Mouse (Mus musculus): ENCODE measurements around the gene Ctnnbl1. TPM values are rescaled to one million over a fixed set of nuclear protein-coding genes. Genes with fewer than 3 reads are reported as not detected.
A peak's percentile ranks its signal among the peaks of the same experiment; 100 is the strongest.

The Ctnnbl1 gene
- total and polyA plus RNA-seq, 3 experiments: 6.7 to 10.7 (median 10.1) TPM

- Histone ChIP-seq H3K27ac (no peak overlapping the region), H3K9ac (ENCODE audit: low read depth, low read length) (no peak overlapping the region), H3K4me1 (ENCODE audit: control insufficient read depth, insufficient read depth, low read length) (no peaks in the 10 kb centered on the region), H3K27me3 (ENCODE audit: control insufficient read depth, insufficient read depth, low read length) (no peaks in the 10 kb centered on the region), H3K79me2 (replicated peaks; ENCODE audit: control insufficient read depth, insufficient read depth, low read length) (no peaks in the 10 kb centered on the region), H3K36me3 (ENCODE audit: control insufficient read depth, insufficient read depth, low read length) (no peaks in the 10 kb centered on the region), H3K4me3 (no peak overlapping the region)
- intact Hi-C loops (cut with DNase I): no loop called here
- WGBS: 89% methylated on average over 4 of the region's 4 CpGs
- DNase-seq: no peak
- TF ChIP-seq POLR2A (IDR thresholded peaks at IDR 0.05; ENCODE audit: insufficient read depth, low read depth, low read length) (no peak), CTCF (IDR thresholded peaks at IDR 0.05) (no peak), EP300 (IDR thresholded peaks at IDR 0.05; ENCODE audit: insufficient read depth, low read depth, low read length) (no peak)
Measured at GRCm38 (mm10) chr2:157807076-157807475, 69.9 kb downstream of the Ctnnbl1 start.

GRCm38 (mm10) chr2:157807621-157808367 lies 70.6 kb downstream of the Ctnnbl1 start:
- no peaks in the 10 kb centered on the region for H3K36me3 ChIP-seq (ENCODE audit: control insufficient read depth, insufficient read depth, low read length)
- no peak for DNase-seq
- intact Hi-C loops (cut with DNase I): no loop called here
- no peaks in the 10 kb centered on the region for H3K4me1 ChIP-seq (ENCODE audit: control insufficient read depth, insufficient read depth, low read length)
- no peaks in the 10 kb centered on the region for H3K27me3 ChIP-seq (ENCODE audit: control insufficient read depth, insufficient read depth, low read length)
- 66% methylated on average over 7 of the region's 7 CpGs for WGBS
- H3K9ac ChIP-seq (ENCODE audit: low read depth, low read length): no peak overlapping the region
- no peak overlapping the region for H3K27ac ChIP-seq
- no peak for TF ChIP-seq EP300 (IDR thresholded peaks at IDR 0.05; ENCODE audit: insufficient read depth, low read depth, low read length)
- TF ChIP-seq CTCF (IDR thresholded peaks at IDR 0.05): no peak
- no peak for TF ChIP-seq POLR2A (IDR thresholded peaks at IDR 0.05; ENCODE audit: insufficient read depth, low read depth, low read length)
- H3K79me2 ChIP-seq (replicated peaks; ENCODE audit: control insufficient read depth, insufficient read depth, low read length): no peaks in the 10 kb centered on the region
- no peak overlapping the region for H3K4me3 ChIP-seq

- intact Hi-C loops (cut with DNase I): no loop called here
- H3K9ac ChIP-seq (ENCODE audit: low read depth, low read length): no peak overlapping the region
- WGBS: 68% methylated on average over 7 of the region's 7 CpGs
- H3K79me2 ChIP-seq (replicated peaks; ENCODE audit: control insufficient read depth, insufficient read depth, low read length): no peaks in the 10 kb centered on the region
- DNase-seq: no peak
- no peaks in the 10 kb centered on the region for H3K36me3 ChIP-seq (ENCODE audit: control insufficient read depth, insufficient read depth, low read length)
- H3K4me1 ChIP-seq (ENCODE audit: control insufficient read depth, insufficient read depth, low read length): no peaks in the 10 kb centered on the region
- H3K27me3 ChIP-seq (ENCODE audit: control insufficient read depth, insufficient read depth, low read length): no peaks in the 10 kb centered on the region
- no peak overlapping the region for H3K4me3 ChIP-seq
- TF ChIP-seq POLR2A (IDR thresholded peaks at IDR 0.05; ENCODE audit: insufficient read depth, low read depth, low read length) (no peak), CTCF (IDR thresholded peaks at IDR 0.05) (0 out of 2 replicates have a peak, but pooled peaks have one; percentile 1)
- H3K27ac ChIP-seq: no peak overlapping the region
Measured at GRCm38 (mm10) chr2:157808368-157808923, 71.2 kb downstream of the Ctnnbl1 start.

- Histone ChIP-seq H3K4me1 (ENCODE audit: control insufficient read depth, insufficient read depth, low read length) (no peaks in the 10 kb centered on the region), H3K79me2 (replicated peaks; ENCODE audit: control insufficient read depth, insufficient read depth, low read length) (no peaks in the 10 kb centered on the region), H3K4me3 (no peak overlapping the region), H3K9ac (ENCODE audit: low read depth, low read length) (no peak overlapping the region), H3K27me3 (ENCODE audit: control insufficient read depth, insufficient read depth, low read length) (no peaks in the 10 kb centered on the region), H3K36me3 (ENCODE audit: control insufficient read depth, insufficient read depth, low read length) (no peaks in the 10 kb centered on the region), H3K27ac (no peak overlapping the region)
- WGBS: 93% methylated on average over 6 of the region's 6 CpGs
- intact Hi-C loops (cut with DNase I): no loop called here
- DNase-seq: no peak
- TF ChIP-seq POLR2A (IDR thresholded peaks at IDR 0.05; ENCODE audit: insufficient read depth, low read depth, low read length) (no peak), EP300 (IDR thresholded peaks at IDR 0.05; ENCODE audit: insufficient read depth, low read depth, low read length) (no peak), CTCF (IDR thresholded peaks at IDR 0.05) (no peak)
Measured at GRCm38 (mm10) chr2:157809341-157809740, 72.1 kb downstream of the Ctnnbl1 start.

GRCm38 (mm10) chr2:157810749-157811148 lies 73.5 kb downstream of the Ctnnbl1 start:
- H3K4me3 ChIP-seq: no peak overlapping the region
- no peaks in the 10 kb centered on the region for H3K36me3 ChIP-seq (ENCODE audit: control insufficient read depth, insufficient read depth, low read length)
- H3K27me3 ChIP-seq (ENCODE audit: control insufficient read depth, insufficient read depth, low read length): no peaks in the 10 kb centered on the region
- TF ChIP-seq POLR2A (IDR thresholded peaks at IDR 0.05; ENCODE audit: insufficient read depth, low read depth, low read length) (no peak), CTCF (IDR thresholded peaks at IDR 0.05) (no peak), EP300 (IDR thresholded peaks at IDR 0.05; ENCODE audit: insufficient read depth, low read depth, low read length) (no peak)
- intact Hi-C loops (cut with DNase I): no loop called here
- H3K79me2 ChIP-seq (replicated peaks; ENCODE audit: control insufficient read depth, insufficient read depth, low read length): no peaks in the 10 kb centered on the region
- 58% methylated on average over 1 of the region's 1 CpGs for WGBS
- no peak overlapping the region for H3K27ac ChIP-seq
- H3K9ac ChIP-seq (ENCODE audit: low read depth, low read length): no peak overlapping the region
- H3K4me1 ChIP-seq (ENCODE audit: control insufficient read depth, insufficient read depth, low read length): peaks cover 1% of the 10 kb centered on the region; the same call in 1 of the 2 replicates
- no peak for DNase-seq

- Histone ChIP-seq H3K27ac (no peak overlapping the region), H3K79me2 (replicated peaks; ENCODE audit: control insufficient read depth, insufficient read depth, low read length) (no peaks in the 10 kb centered on the region), H3K4me3 (no peak overlapping the region), H3K36me3 (ENCODE audit: control insufficient read depth, insufficient read depth, low read length) (no peaks in the 10 kb centered on the region), H3K9ac (ENCODE audit: low read depth, low read length) (no peak overlapping the region), H3K4me1 (ENCODE audit: control insufficient read depth, insufficient read depth, low read length) (peaks cover 1% of the 10 kb centered on the region; the same call in 1 of the 2 replicates), H3K27me3 (ENCODE audit: control insufficient read depth, insufficient read depth, low read length) (no peaks in the 10 kb centered on the region)
- intact Hi-C loops (cut with DNase I): no loop called here
- peak in 1 of 2 experiments; percentile 8 for DNase-seq
- WGBS: 90% methylated on average over 4 of the region's 4 CpGs
- TF ChIP-seq POLR2A (IDR thresholded peaks at IDR 0.05; ENCODE audit: insufficient read depth, low read depth, low read length) (no peak), CTCF (IDR thresholded peaks at IDR 0.05) (no peak), EP300 (IDR thresholded peaks at IDR 0.05; ENCODE audit: insufficient read depth, low read depth, low read length) (no peak)
Measured at GRCm38 (mm10) chr2:157813121-157813520, 75.9 kb downstream of the Ctnnbl1 start.

Measured in heart, adult 2 months (tissue).